Mouse (Mus musculus): ENCODE data around the gene Mrpl42. TPM values are rescaled to one million over a fixed set of nuclear protein-coding genes. Genes with fewer than 3 reads are reported as not detected.
A peak's percentile ranks its signal among the peaks of the same experiment; 100 is the strongest.

The Mrpl42 gene
- total RNA-seq, 2 experiments from 2014 or later: 78.5 to 85.8 TPM

GRCm38 (mm10) chr10:95461053-95461553 is 40.6 kb downstream of the Mrpl42 start:
- no peak for DNase-seq
- intact Hi-C loops (cut with DNase I): no loop called here

- DNase-seq: no peak
- intact Hi-C loops (cut with DNase I): no loop called here
These were observed 43.5 kb downstream of the Mrpl42 start for GRCm38 (mm10) chr10:95458050-95458806.

GRCm38 (mm10) chr10:95457367-95458049 is 44.2 kb downstream of the Mrpl42 start:
- DNase-seq: no peak
- intact Hi-C loops (cut with DNase I): no loop called here

GRCm38 (mm10) chr10:95456103-95456502 is 45.6 kb downstream of the Mrpl42 start:
- intact Hi-C loops (cut with DNase I): no loop called here
- DNase-seq: no peak

- DNase-seq: no peak
- intact Hi-C loops (cut with DNase I): no loop called here
These were observed 48.5 kb downstream of the Mrpl42 start for GRCm38 (mm10) chr10:95453282-95453681.

GRCm38 (mm10) chr10:95449033-95449432 is 52.7 kb downstream of the Mrpl42 start:
- no peak for DNase-seq
- intact Hi-C loops (cut with DNase I): no loop called here

- intact Hi-C loops (cut with DNase I): no loop called here
- DNase-seq: no peak
These were observed 53.8 kb downstream of the Mrpl42 start for GRCm38 (mm10) chr10:95447954-95448353.

GRCm38 (mm10) chr10:95445104-95446056 is 56.4 kb downstream of the Mrpl42 start:
- DNase-seq: peak; percentile 74
- intact Hi-C loops (cut with DNase I): no loop called here

- no peak for DNase-seq
- intact Hi-C loops (cut with DNase I): no loop called here
These were observed 59.4 kb downstream of the Mrpl42 start for GRCm38 (mm10) chr10:95442334-95442733.

GRCm38 (mm10) chr10:95440566-95440965 is 61.2 kb downstream of the Mrpl42 start:
- intact Hi-C loops (cut with DNase I): no loop called here
- DNase-seq: no peak

GRCm38 (mm10) chr10:95439718-95440339 is 61.9 kb downstream of the Mrpl42 start:
- no peak for DNase-seq
- intact Hi-C loops (cut with DNase I): no loop called here

- DNase-seq: no peak
- intact Hi-C loops (cut with DNase I): no loop called here
These were observed 62.8 kb downstream of the Mrpl42 start for GRCm38 (mm10) chr10:95438941-95439340.

Other genes starting within 250 kb of the Mrpl42 start
- gene Cradd, start 177.8 kb downstream of the Mrpl42 start, total RNA-seq (2021): 1 to 10 TPM; 7.4 TPM
- 10 to 100 TPM; 78.0 to 81.5 TPM for gene Socs2, start 84.8 kb downstream of the Mrpl42 start, total RNA-seq (2021)
- gene Ube2n, start 13.2 kb upstream of the Mrpl42 start, total RNA-seq (2021): 100 to 1,000 TPM; 213 to 231 TPM
- gene Nudt4, start 62.2 kb upstream of the Mrpl42 start, total RNA-seq (2021): 100 to 1,000 TPM; 202 to 243 TPM
- not detected for gene Anapc15-ps, start 171.5 kb upstream of the Mrpl42 start, total RNA-seq (2021)

Measured in left cerebral cortex, postnatal 4 days (tissue).